Mouse (Mus musculus): ENCODE data around the gene Foxb2.

DNA sequence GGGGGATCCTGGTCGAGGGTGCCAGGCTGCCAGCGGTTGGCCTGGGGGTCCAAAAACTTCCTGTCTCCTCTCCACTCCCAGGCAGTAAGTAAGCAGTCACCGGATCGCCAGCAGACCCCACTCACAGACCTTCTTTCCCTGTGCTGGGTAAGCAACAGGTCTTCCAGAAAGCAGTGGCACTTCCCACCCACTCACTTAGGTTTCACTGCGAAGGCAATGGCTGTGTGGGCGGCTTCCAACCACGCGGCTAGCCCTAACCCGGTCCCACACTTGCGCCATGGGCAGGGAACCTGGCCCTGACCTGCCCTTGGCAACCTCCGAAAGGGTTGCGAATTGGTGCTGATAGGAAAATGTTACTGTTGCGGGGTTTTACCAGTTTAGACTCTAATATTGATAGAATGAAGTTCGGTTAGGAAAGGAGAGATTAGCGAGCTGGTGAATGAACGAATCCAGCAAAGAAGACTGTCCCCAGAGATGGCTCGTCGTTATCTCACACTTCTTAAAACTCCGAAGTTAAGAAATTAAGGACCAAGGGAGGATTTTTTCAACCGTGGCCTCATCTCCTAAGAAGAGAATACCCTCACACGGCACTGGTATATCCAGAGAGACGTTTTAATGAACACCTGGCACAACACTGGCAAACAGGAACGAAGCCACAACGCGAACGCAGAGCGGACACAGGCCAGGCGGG lies 3.0 kb downstream of the Foxb2 start:
- TF ChIP-seq POLR2A (IDR thresholded peaks at IDR 0.05; ENCODE audit: low read depth, low read length) (no peak), POLR2AphosphoS2 (IDR thresholded peaks at IDR 0.05; ENCODE audit: low read depth, low read length) (no peak), CTCF (conservative IDR thresholded peaks at IDR 0.05 in 1 of 2, IDR thresholded peaks at IDR 0.05 in 1 of 2; ENCODE audit: low read depth in 2 of 2, low read length in 2 of 2) (no peak), ZNF384 (IDR thresholded peaks at IDR 0.05; ENCODE audit: low read depth, low read length) (no peak), TBP (conservative IDR thresholded peaks at IDR 0.05; ENCODE audit: low read depth, low read length) (no peak)
